ENCODE assay signal across 13 mouse cellular contexts in genomic region chrX:11086257-11087072, GRCm38 (mm10).
A peak's percentile ranks its signal among the peaks of the same experiment; 100 is the strongest.
DNase-seq lines count a peak whose midpoint lies in the region; ATAC-seq and TF ChIP-seq lines count a peak whose summit lies in the region.
"Had no signal": no experiment of that assay in that cellular context is flagged by ENCODE, and none has a peak within 500 bp of the region (broad histone marks: within the 10 kb centered on the region; RNA-seq: fewer than 3 reads in every experiment).

No protein-coding gene starts in this region.

- H3K9ac ChIP-seq in embryonic facial prominence, embryonic 14.5 days (ENCODE audit: low read depth, low read length), result no peak overlapping the region
- no peak overlapping the region for H3K9ac ChIP-seq in midbrain, embryonic 15.5 days
- H3K9ac ChIP-seq in midbrain, postnatal 0 days (replicated peaks; ENCODE audit: low read length, poor library complexity, severe bottlenecking), result no peak overlapping the region
- no peak overlapping the region for H3K9ac ChIP-seq in heart, adult 2 months (ENCODE audit: low read depth, low read length)
- H3K9ac ChIP-seq: liver, embryonic 15.5 days had no signal

- no peak for TF ChIP-seq CTCF in midbrain, postnatal 0 days (IDR thresholded peaks at IDR 0.05)
- TF ChIP-seq CTCF in left cerebral cortex, adult 2 months (IDR thresholded peaks at IDR 0.05), result no peak
- TF ChIP-seq CTCF in heart, adult 2 months (IDR thresholded peaks at IDR 0.05), result no peak

- TF ChIP-seq EP300 in heart, adult 2 months (IDR thresholded peaks at IDR 0.05; ENCODE audit: insufficient read depth, low read depth, low read length), result no peak

- no peak for TF ChIP-seq POLR2A in heart, adult 2 months (IDR thresholded peaks at IDR 0.05; ENCODE audit: insufficient read depth, low read depth, low read length)

- no peaks in the 10 kb centered on the region for H3K79me2 ChIP-seq in heart, adult 2 months (replicated peaks; ENCODE audit: control insufficient read depth, insufficient read depth, low read length)

- H3K4me2 ChIP-seq in embryonic facial prominence, embryonic 14.5 days (ENCODE audit: low read depth, low read length), result no peak overlapping the region
- H3K4me2 ChIP-seq in midbrain, embryonic 15.5 days, result no peak overlapping the region
- H3K4me2 ChIP-seq in midbrain, postnatal 0 days (ENCODE audit: low read depth, low read length, poor library complexity, severe bottlenecking), result no peak overlapping the region
- H3K4me2 ChIP-seq: liver, embryonic 15.5 days had no signal

- no peak overlapping the region for H3K27ac ChIP-seq in embryonic facial prominence, embryonic 14.5 days (replicated peaks; ENCODE audit: low read depth, low read length)
- H3K27ac ChIP-seq in embryonic facial prominence, embryonic 10.5 days (replicated peaks), result no peak overlapping the region
- H3K27ac ChIP-seq in midbrain, embryonic 15.5 days, result no peak overlapping the region
- no peak overlapping the region for H3K27ac ChIP-seq in midbrain, postnatal 0 days (ENCODE audit: low read depth, low read length)
- no peak overlapping the region for H3K27ac ChIP-seq in left cerebral cortex, adult 2 months
- no peak overlapping the region for H3K27ac ChIP-seq in heart, adult 2 months
- H3K27ac ChIP-seq: liver, embryonic 15.5 days had no signal

- H3K4me3 ChIP-seq in embryonic facial prominence, embryonic 14.5 days (ENCODE audit: low read depth, low read length), result no peak overlapping the region
- H3K4me3 ChIP-seq in embryonic facial prominence, embryonic 10.5 days, result no peak overlapping the region
- no peak overlapping the region for H3K4me3 ChIP-seq in midbrain, embryonic 15.5 days
- H3K4me3 ChIP-seq in midbrain, postnatal 0 days (ENCODE audit: low read depth, low read length), result no peak overlapping the region
- no peak overlapping the region for H3K4me3 ChIP-seq in left cerebral cortex, adult 2 months
- no peak overlapping the region for H3K4me3 ChIP-seq in heart, adult 2 months
- H3K4me3 ChIP-seq: liver, embryonic 15.5 days had no signal

- 52% methylated on average over 6 of the region's 7 CpGs for WGBS in embryonic facial prominence, embryonic 14.5 days
- 63% methylated on average over 7 of the region's 7 CpGs for WGBS in embryonic facial prominence, embryonic 10.5 days
- WGBS in midbrain, embryonic 15.5 days, result 40% methylated on average over 7 of the region's 7 CpGs
- 64% methylated on average over 7 of the region's 7 CpGs for WGBS in midbrain, postnatal 0 days
- WGBS in large intestine, adult 2 months, result 48% methylated on average over 7 of the region's 7 CpGs
- 83% methylated on average over 6 of the region's 7 CpGs for WGBS in heart, adult 2 months

- H3K4me1 ChIP-seq in embryonic facial prominence, embryonic 14.5 days (ENCODE audit: control insufficient read depth, insufficient read depth, low read length), result no peaks in the 10 kb centered on the region
- H3K4me1 ChIP-seq in embryonic facial prominence, embryonic 10.5 days, result no peaks in the 10 kb centered on the region
- 0 out of 2 replicates have a peak, but pooled peaks cover 2% of the 10 kb centered on the region for H3K4me1 ChIP-seq in midbrain, embryonic 15.5 days
- no peaks in the 10 kb centered on the region for H3K4me1 ChIP-seq in midbrain, postnatal 0 days (ENCODE audit: insufficient read depth, low read length)
- H3K4me1 ChIP-seq in heart, adult 2 months (ENCODE audit: control insufficient read depth, insufficient read depth, low read length), result no peaks in the 10 kb centered on the region
- H3K4me1 ChIP-seq: liver, embryonic 15.5 days had no signal

- DNase-seq in embryonic facial prominence, embryonic 14.5 days (ENCODE audit: low spot score), result peak; percentile 22
- DNase-seq in embryonic facial prominence, embryonic 10.5 days (ENCODE audit: low spot score), result no peak
- DNase-seq in midbrain, postnatal 0 days (ENCODE audit: low spot score), result no peak
- peak; percentile 37 for DNase-seq in large intestine, adult 2 months (ENCODE audit: low read depth, low spot score)
- DNase-seq in MN1 (ENCODE audit: low spot score), result no peak
- no peak for DNase-seq in left cerebral cortex, adult 2 months (ENCODE audit: extremely low spot score in 1 of 2, low spot score in 2 of 2)
- DNase-seq in heart, adult 2 months, result no peak
- DNase-seq: adrenal gland, postnatal 36 days; cerebellum, adult 9-10 months; right cerebral cortex, postnatal 4 days had no signal

- intact Hi-C loops in left cerebral cortex, adult 2 months (cut with DNase I), result loop anchor here (5.0 to 10.0 kb wide), 2 partner anchors 94 to 432 kb away; no protein-coding TSS in a partner anchor
- intact Hi-C loops in heart, adult 2 months (cut with DNase I), result no loop called here

- peaks cover 11% of the 10 kb centered on the region for H3K27me3 ChIP-seq in embryonic facial prominence, embryonic 14.5 days (replicated peaks; ENCODE audit: control insufficient read depth, insufficient read depth, low read length)
- peaks cover 79% of the 10 kb centered on the region for H3K27me3 ChIP-seq in embryonic facial prominence, embryonic 10.5 days (replicated peaks; ENCODE audit: low read depth, poor library complexity, severe bottlenecking)
- no peaks in the 10 kb centered on the region for H3K27me3 ChIP-seq in midbrain, embryonic 15.5 days (replicated peaks)
- H3K27me3 ChIP-seq in midbrain, postnatal 0 days (ENCODE audit: insufficient read depth, low read length), result no peaks in the 10 kb centered on the region
- no peaks in the 10 kb centered on the region for H3K27me3 ChIP-seq in heart, adult 2 months (ENCODE audit: control insufficient read depth, insufficient read depth, low read length)
- H3K27me3 ChIP-seq: liver, embryonic 15.5 days had no signal

- no peaks in the 10 kb centered on the region for H3K36me3 ChIP-seq in embryonic facial prominence, embryonic 14.5 days (ENCODE audit: control insufficient read depth, insufficient read depth, low read length)
- no peaks in the 10 kb centered on the region for H3K36me3 ChIP-seq in embryonic facial prominence, embryonic 10.5 days (replicated peaks)
- H3K36me3 ChIP-seq in midbrain, embryonic 15.5 days (replicated peaks), result no peaks in the 10 kb centered on the region
- no peaks in the 10 kb centered on the region for H3K36me3 ChIP-seq in midbrain, postnatal 0 days (ENCODE audit: insufficient read depth, low read length)
- H3K36me3 ChIP-seq in heart, adult 2 months (ENCODE audit: control insufficient read depth, insufficient read depth, low read length), result no peaks in the 10 kb centered on the region
- H3K36me3 ChIP-seq: liver, embryonic 15.5 days had no signal

- ATAC-seq in embryonic facial prominence, embryonic 14.5 days (ENCODE audit: low read depth), result no peak
- peak; percentile 64; the same call in 1 of the 2 replicates for ATAC-seq in midbrain, embryonic 15.5 days (replicated peaks)
- ATAC-seq in midbrain, postnatal 0 days (ENCODE audit: low FRiP score), result no peak
- ATAC-seq: hindbrain, embryonic 16.5 days had no signal

- no peaks in the 10 kb centered on the region for H3K9me3 ChIP-seq in embryonic facial prominence, embryonic 14.5 days (ENCODE audit: control insufficient read depth, low read length)
- no peaks in the 10 kb centered on the region for H3K9me3 ChIP-seq in embryonic facial prominence, embryonic 10.5 days
- H3K9me3 ChIP-seq in midbrain, embryonic 15.5 days, result no peaks in the 10 kb centered on the region
- H3K9me3 ChIP-seq in midbrain, postnatal 0 days (ENCODE audit: low read length), result no peaks in the 10 kb centered on the region
- H3K9me3 ChIP-seq: liver, embryonic 15.5 days had no signal

Comparison
In these comparisons a context has a peak if more than half of its experiments do, and no peak if none do; other contexts are left out.
1. DNase-seq: peak in embryonic facial prominence, embryonic 14.5 days (single experiment) and large intestine, adult 2 months (single experiment); none in embryonic facial prominence, embryonic 10.5 days (single experiment), midbrain, postnatal 0 days (single experiment), MN1 (single experiment), left cerebral cortex, adult 2 months (0 of 2) and heart, adult 2 months (0 of 2).